Mouse (Mus musculus) layer of hippocampus, adult 8-10 months (tissue): ENCODE data around the gene Tra2b. TPM values are rescaled to one million over a fixed set of nuclear protein-coding genes. Genes with fewer than 3 reads are reported as not detected.
"Not testable (repeated sequence)": the region's sequence is repeated elsewhere in the genome, so short reads cannot be mapped to it uniquely, and the experiment has no call there.

Source experiments
- DNase-seq, 2 experiments: peaks; one replicate each; pipeline ENCODE4 v3.0.0; 2022; ENCODE audit warnings: low spot score in 2 of 2
- total RNA-seq, 4 experiments: library from RNA; stranded (reverse); gene quantifications; 2 replicates each; pipeline ENCODE4 v1.2.4; 2022

Gene Tra2b
- total RNA-seq, 4 experiments from 2014 or later: 74.6 to 85.5 (median 80.0) TPM

DNA sequence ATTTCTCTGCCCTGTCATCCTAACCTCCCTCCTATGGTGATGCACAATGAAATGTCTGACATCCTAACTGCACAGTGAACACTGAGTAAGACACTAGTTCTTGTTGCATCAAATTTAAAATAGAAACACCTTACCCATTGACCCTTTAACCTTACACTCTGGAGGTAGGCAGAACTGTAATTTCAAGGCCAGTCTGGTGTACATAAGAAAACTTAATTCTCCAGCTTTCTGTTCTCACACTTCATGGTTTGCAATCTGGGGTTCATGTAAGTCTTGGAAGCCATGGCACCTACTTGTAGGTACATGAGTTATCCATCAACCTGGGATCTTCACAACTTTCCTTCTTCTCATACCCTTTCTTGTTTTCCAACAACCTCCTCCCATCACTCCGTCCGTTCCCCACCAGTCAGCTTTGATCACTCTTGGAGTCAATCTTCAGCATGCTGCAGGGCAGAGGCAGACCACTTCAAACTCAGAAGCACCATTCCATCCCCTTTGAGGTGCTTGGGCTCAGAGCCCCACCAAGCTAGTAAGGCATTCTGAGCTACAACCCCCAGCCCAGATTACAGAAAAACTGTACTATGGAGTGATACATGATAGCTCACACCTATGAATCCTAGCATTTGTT is 23.5 kb downstream of the Tra2b start:
- DNase-seq: no peak

DNA sequence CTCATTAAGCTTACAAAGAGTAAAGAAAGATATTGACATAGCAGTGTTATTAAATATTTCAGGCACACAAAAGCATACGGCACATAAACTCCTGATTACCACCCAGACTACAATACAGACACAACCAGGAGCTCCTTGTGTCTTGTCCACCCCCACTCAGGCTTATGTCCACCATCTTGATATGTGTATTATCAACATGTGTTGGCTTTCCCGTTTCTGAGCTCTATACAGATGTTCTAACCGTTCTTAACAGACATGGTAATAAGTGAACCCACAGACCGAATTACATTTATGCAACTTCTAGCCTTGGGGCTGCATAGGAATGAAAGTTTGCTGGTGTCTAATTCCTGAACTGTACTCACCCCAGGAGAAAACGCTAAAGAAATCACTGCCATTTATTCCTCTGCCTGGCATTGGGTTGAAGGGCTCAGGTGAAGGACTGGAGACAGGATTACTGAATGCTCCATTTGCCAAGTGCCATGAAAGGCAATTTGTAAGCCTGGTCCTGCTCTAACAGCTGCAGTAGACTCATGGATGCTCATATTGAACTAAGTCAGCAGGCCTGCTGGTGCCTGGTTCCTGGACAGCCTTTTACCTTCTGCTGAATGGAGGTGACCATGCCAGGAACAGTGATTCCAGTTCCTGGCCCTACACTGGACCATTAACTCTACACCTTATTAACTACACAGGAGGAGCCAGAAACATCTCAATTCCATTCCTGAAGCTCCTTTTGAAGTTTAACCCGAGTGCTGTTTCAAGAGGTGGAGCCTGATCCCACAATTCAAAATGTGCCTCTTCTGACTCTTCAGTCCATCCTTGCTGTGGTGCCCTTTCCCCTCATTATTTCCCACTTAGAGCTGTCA is 24.2 kb downstream of the Tra2b start:
- DNase-seq: no peak

DNA sequence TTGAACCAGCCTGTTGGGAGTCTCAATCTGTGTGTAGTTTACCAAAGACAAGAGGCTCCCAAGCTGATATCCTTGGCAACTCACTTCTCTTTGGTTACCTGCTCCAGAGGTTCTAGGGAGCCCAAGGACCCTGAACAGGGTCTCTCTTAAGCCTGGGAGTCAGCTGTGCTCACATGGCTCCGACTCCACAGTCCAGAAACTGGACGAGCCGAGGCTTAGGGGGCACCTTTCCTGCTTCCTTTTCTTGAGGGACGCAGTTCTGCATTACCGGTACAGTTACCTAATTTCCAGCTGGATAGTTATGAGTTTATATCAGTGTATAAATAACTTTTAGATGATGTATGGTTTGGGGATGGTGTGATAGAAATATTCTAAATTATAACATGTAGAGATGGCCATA is 24.9 kb downstream of the Tra2b start:
- no peak for DNase-seq

DNA sequence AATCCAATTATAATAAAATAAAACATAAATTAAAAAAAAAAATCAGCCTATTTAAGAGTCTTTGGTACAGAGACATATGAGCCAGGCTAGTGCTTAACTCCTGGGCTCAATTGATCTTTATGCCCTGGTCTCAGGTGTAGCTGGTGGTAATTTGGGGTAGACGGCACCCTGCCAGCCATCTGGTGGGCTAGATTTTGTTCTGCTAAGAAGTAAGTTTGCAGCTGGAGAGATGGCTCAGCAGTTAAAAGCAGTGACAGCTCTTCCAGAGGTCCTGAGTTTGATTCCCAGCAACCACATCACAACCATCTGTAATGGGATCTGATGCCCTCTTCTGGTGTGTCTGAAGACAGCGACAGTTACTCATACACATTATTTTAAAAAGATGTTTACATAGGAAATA is 25.8 kb downstream of the Tra2b start:
- DNase-seq: no peak

DNA sequence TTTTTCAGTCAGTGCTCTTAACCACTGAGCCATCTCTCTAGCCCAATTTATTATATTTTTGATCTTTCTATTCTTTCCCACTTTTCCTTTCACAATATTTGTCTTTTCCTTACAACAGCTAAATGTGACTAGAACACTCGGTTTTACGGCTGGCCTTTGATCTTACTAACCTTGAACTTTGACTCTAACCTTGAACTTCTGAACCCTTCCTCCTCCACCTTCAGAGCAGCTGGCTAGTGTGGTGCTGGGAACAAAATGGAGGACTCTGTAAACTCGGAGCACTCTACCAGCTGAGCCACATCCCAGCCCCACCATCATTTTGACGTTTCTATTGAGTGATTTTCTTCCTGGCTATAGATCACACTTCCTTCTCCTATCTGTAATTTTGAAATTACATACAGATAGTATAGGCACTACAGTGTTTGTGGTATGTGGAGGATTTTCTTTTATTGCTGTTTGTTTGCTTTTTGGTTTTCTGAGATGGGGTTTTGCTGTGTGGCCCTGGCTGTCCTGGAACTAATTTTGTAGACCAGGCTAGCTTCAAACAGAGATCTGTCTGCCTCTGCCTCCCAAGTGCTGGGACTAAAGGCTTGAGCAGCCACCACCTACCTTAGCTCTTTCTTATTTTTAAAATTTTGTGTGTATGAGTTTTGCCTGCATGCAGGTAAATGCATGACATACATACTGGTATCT is 26.7 kb downstream of the Tra2b start:
- DNase-seq: no peak

DNA sequence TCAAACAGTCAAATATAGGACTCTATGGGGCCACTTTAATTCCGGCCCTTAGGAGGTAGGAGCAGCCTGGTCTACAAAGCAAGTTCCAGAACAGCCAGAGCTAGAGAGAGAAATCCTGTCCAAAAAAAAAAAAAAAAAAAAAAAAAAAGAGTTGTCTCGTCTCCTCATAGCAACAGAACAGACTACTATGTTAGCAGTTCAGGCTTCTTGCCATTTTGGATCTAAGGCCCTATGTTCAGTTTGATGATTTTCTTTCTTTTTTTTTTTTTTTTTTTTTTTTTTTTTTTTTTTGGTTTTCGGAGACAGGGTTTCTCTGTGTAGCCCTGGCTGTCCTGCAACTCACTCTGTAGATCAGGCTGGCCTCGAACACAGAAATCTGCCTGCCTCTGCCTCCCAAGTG is 27.4 kb downstream of the Tra2b start:
- not testable (repeated sequence) for DNase-seq

DNA sequence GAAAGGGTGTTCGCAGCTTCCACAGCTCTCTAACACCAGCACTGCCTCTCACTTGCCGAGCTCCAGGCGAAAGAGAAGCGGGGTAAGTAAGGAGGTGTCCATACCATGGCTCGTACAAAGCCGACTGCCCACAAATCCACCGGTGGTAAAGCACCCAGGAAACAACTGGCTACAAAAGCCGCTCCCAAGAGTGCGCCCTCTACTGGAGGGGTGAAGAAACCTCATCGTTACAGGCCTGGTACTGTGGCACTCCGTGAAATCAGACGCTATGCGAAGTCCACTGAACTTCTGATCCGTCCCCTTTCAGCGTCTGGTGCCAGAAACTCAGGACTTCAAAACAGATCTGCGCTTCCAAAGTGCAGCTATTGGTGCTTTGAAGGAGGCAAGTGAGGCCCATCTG is 29.0 kb downstream of the Tra2b start:
- DNase-seq: no peak

DNA sequence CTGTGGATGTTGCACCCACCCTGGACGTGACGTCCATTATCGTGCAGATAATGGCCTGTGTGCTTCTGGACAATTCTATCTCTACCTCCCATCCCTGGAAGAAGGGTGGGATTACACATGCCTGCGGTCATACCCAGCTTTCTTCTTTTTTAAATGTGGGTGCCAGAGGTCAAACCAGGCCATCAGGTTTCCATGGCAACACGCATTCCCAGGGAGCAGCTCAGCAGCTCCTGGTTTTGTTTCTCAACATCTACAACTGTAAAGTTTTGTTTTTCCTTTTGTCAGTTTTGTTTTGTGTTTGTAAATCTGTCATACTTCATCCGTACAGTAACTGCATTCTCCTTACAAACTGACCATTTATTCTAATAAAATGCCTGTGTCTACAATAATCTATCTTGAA is 31.3 kb downstream of the Tra2b start:
- no peak for DNase-seq

DNA sequence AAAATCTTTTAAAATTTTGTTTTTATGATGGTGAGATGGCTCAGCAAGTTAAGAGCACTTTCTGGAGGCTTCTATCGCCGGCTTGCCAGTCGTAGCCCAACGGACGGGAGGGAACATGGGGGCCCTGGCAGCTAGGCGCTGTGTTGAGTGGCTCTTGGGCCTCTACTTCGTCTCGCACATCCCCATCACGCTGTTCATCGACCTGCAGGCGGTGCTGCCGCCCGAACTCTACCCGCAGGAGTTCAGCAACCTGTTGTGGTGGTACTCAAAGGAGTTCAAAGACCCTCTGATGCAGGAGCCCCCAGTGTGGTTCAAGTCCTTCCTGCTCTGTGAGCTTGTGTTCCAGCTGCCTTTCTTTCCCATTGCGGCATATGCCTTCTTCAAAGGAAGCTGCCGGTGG is 35.5 kb downstream of the Tra2b start:
- DNase-seq: not testable (repeated sequence)

DNA sequence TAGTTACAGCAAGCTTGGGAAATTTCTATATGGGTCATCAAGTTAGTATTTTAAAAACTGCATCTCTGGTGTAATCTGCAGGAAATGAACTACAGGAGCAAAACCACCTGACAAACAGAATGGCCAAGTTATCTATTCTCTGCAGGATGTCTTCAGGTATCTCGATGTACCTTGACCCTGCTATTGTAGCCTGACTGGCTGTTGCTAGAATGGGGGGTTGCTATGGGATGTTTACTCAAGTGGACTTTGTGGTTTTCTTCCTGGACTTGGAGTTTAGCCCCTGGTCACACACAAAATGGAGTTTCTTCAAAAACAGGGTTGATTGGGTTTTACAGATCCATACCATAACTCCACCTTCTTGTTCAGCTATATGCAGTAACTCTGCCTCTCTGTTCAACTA is 62.3 kb downstream of the Tra2b start:
- no peak for DNase-seq

DNA sequence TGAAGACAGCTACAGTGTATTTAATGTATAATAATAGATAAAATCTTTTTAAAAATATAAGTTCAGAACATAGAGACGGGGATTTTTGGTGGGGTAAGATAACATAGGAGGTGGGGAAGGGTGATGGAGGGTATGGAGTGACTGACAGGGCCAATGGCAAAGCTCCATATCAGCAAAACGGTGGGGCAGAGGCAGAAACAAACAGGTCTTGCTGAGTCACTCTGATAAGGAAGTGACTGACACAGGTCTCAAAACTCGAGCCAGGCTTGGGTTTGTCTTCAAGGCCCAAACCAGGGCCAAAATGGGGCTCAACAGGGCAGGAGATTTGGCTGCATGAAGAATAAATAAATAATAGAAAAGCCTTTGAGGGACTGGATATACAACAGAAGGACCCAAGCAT is 63.9 kb downstream of the Tra2b start:
- no peak for DNase-seq

DNA sequence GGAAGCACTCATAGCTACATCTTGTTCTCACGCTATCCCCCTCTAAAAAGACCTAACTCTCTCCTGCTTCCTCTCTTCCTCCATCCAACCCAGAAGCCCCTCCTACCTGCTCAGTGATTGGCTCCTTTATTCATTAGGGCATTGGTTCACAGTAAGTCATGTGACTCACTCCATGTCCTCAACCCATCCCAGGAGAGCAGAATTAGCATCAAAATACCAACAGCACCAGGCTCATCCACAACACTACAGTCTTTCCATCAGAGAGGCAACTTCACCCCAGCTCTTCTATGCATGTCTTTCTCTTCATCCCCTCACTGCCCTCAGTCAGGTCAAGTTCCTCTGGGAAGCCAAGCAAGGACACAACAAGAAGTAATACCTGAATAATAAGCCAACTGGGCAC is 65.3 kb downstream of the Tra2b start:
- DNase-seq: no peak

Other genes starting within 250 kb of the Tra2b start
- under 1 TPM in 3 of 4 experiments, not detected in 1; 0.06 to 0.40 (median 0.39) TPM for gene Igf2bp2, start 102.7 kb downstream of the Tra2b start, total RNA-seq
- 10 to 100 TPM; 44.6 to 57.5 (median 50.9) TPM for gene Etv5, start 173.7 kb upstream of the Tra2b start, total RNA-seq